Mouse (Mus musculus) retina, embryonic 14.5 days (tissue): ENCODE measurements around the gene Tgfbr2.

ENCODE experiments used
- DNase-seq: peaks from one replicate; pipeline ENCODE4 v3.0.0-alpha.2; 2015; ENCODE audit warnings: low spot score

The Tgfbr2 gene

GRCm38 (mm10) chr9:116174481-116175461 is at the start of gene Tgfbr2:
Gene Tgfbr2 (minus strand): TSS chr9:116175360.
- DNase-seq: peak; percentile 69

GRCm38 (mm10) chr9:116223368-116223767 is 48.2 kb upstream of the Tgfbr2 start:
- DNase-seq: no peak

DNA sequence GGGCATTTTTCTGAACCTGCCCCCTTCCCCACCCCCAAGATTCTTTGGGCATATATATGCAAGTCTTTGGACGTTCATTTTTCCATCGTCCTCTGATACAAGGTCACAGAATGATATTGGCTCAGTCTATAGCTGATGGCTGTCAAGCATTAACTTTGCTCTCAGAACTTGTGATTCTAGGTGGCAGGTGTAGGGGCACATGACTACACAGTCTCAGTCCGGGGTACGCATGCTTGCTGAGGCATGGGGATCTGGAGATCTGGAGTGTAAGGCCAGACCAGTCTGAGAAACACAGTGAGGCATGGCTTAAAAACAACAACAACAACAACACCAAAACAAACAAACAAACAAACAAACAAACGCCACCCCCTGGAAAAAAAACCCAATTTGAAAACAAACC is 47.5 kb upstream of the Tgfbr2 start:
- DNase-seq: no peak

GRCm38 (mm10) chr9:116222000-116222399 is 46.8 kb upstream of the Tgfbr2 start:
- DNase-seq: no peak

- no peak for DNase-seq
Measured at GRCm38 (mm10) chr9:116221565-116221964, 46.4 kb upstream of the Tgfbr2 start.

DNA sequence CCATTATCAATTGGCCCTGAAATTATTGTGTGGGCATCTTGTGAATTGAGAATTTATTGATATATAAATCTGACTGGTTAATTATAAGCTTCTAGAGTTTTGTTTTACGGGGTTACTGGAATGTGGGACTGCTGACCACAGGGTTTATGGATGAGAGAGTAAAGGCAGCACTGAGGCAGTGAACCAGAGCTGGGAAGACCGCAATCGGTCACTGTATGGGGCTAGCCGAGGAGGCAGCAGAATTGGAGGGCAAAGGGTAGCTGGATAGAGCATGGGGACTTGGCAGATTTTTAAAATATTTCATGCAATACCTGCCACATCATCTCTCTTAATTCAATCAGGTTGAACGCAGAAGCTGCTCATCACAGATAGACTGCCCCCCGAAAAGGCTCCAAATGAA is 45.5 kb upstream of the Tgfbr2 start:
- no peak for DNase-seq

GRCm38 (mm10) chr9:116220159-116220515 is 45.0 kb upstream of the Tgfbr2 start:
- DNase-seq: no peak

DNA sequence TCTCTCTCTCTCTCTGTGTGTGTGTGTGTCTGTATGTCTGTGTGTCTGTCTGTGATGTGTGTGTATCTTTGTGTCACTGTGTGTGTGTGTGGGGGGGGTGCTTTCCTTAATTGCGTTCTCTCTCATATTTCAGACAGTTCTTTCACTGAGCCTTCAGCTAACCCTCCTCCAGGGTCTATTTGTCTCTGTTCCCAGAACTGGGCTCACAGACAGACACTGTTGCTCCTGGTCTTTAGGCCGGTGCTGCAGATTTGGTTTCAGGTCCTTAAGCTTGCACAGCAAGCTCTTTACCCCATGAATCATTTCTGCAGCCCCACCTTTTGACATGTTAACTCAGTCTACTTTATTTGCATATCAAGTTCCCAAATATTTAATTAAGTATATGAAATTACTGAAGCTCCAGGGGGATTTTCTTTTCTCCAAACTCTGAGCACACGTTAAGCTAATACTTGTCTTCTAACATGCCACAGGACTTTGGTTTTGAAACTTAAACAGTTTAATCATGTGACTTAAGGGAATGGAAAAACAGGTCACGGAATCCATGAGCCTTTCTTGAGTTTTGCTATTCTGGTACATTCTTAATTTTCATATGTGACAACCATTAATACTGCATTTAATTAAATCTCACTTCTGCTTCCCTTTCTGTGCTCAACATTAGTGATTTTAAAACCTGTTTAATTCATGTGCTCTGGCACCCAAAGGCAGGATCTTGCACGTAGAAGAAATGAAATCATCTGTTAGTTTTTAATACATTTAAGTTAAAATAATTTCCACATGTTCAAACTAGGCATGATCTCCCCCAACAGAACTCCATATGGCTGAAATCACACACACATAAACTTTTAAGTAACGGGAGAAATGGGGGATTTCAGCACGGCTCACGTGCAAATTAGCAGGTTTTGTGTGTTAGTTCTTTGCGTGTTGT is 44.3 kb upstream of the Tgfbr2 start:
- no peak for DNase-seq

- peak; percentile 32 for DNase-seq
Measured at GRCm38 (mm10) chr9:116218780-116219179, 43.6 kb upstream of the Tgfbr2 start.

GRCm38 (mm10) chr9:116217099-116217498 is 41.9 kb upstream of the Tgfbr2 start:
- DNase-seq: no peak

- DNase-seq: no peak
Measured at GRCm38 (mm10) chr9:116216677-116217076, 41.5 kb upstream of the Tgfbr2 start.

- no peak for DNase-seq
Measured at GRCm38 (mm10) chr9:116214296-116214695, 39.1 kb upstream of the Tgfbr2 start.

- DNase-seq: peak; percentile 68
Measured at GRCm38 (mm10) chr9:116212915-116213619, 37.9 kb upstream of the Tgfbr2 start.

DNA sequence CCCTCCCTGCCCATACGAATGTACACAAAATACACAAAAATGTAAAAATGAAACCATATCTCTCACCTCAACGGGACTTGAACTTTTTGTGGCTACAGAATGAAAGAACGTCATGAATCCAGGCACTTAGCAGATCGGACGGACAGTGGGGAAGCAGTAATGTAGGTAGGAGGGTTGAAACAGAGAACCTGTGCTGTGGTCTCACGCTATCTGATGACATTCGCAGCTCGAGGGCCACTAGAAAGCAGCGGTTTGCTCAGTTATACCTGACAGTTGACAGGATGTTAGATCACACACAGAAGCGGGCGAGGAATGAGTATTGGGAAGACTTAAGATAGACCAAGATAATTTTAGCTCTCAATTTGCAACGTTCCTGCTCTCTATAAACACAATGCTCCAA is 36.9 kb upstream of the Tgfbr2 start:
- no peak for DNase-seq

DNA sequence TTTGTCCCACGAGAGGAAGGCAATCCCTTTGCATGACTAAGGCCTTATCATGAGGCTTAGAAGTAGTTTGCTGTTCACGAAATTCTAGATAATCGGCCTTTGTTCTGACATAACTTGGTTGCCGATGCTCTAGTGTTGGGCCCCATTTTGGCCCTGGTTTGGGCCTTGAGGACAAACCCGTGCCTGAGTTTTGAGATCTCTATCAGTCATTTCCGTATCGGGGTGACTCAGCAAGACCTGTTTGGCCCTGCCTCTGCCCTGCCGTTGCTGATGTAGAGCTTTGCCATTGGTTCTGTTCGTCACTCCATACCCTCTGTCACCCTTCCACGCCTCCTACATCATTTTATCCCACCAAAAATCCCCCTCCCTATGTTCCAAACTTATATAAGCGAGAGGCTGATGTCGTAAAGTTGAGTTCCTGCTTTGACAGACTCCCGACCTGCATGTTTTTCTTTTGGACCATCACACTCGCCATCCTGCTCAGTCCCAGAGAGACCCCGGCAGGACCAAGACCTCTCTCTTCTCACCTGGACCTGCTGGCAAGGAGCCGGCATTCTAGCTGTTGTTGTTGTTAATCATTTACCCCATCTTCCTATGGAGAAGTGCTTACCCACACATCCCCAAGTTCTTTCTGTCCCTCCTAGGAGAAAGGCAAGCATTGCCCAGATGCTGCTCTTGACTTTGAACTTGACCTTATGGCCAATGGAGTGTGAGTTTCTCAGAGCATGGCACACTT is 33.2 kb upstream of the Tgfbr2 start:
- no peak for DNase-seq

DNA sequence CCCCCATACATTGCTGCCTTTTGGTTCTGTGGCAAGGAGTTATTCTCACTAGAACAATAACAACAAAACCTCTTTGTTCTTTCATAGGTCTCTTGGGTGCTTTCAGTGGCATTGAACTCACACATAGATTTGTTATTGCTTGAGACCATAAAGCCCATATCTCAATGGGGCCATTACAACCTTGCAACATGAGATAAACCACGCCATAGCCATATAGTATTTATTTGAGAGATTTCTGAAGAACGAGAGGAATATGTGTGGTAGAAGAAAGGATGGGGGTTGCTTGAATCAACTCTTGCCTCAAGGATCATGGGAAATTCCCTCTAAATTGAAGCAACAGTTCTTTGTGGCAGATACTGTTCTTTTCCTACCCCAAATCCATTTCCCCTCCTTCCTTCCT is 31.7 kb upstream of the Tgfbr2 start:
- no peak for DNase-seq

DNA sequence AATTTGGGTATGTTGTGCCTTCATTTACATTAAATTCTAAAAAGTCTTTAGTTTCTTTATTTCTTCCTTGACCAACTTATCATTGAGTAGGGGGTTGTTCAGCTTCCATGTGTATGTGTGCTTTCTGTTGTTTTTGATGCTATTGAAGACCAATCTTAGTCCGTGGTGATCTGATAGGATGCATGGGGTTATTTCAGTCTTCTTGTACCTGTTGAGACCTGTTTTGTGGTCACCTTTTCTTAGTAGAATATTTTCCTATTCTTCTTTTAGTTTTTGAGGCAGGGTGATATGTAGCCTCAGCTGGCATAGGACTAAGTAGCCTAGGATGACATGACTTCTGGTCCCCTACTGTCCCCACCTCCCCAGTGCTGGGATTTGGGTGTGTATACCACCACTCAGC is 28.5 kb upstream of the Tgfbr2 start:
- DNase-seq: no peak

DNA sequence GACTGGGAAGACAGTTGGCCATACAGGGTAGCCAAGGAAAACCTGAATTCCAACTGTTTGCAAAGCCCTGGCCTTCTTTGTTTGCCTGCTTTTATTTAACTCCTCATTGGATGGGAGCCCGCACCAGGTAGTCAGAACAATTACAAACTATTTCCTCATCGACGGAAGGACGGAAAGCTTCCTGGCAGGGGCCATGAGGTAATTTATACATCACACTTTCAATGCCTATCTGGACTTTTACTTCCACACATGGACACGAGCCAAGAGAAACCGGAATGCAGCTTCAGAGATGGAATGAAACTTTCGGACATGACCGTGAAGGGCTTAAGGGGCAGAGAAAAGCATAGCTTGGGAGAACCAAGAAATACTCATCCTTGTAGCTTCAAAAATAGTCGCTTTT is 24.0 kb upstream of the Tgfbr2 start:
- no peak for DNase-seq

- DNase-seq: peak; percentile 44
Measured at GRCm38 (mm10) chr9:116198488-116198887, 23.3 kb upstream of the Tgfbr2 start.

DNA sequence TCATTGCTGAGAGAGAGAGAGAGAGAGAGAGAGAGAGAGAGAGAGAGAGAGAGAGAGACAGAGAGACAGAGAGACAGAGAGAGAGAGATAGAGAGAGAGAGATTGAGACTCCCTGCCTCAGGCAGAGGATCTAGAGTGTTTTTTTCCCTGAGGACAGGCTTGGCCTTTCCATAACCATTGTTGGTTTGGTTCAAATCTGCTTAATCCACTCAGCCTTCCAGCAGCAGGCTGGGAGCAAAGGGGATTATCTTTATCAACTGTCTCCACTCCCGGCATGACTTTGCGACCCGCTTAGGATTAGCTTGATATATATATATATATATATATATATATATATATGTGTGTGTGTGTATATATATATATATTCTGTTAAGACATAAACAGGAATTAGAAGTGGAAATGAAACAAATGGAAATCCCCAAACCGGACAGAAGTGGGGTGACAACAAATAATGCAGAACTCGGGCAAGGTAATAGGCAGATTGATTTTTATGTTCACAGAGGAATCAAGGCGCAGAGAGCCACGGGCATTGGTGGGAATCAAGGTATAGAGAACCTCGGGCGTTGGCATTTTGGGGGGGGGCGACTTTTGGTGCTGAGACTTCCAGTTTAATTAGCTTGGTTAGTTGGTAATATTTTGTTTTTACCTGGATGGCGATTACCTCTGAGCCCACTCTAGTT is 22.5 kb upstream of the Tgfbr2 start:
- peak; percentile 26 for DNase-seq
